Mouse (Mus musculus) midbrain, embryonic 16.5 days (tissue): ENCODE results near the gene Gm9903. TPM values are rescaled to one million over a fixed set of nuclear protein-coding genes. Genes with fewer than 3 reads are reported as not detected.
A peak's percentile ranks its signal among the peaks of the same experiment; 100 is the strongest.

Source experiments
- ATAC-seq: fragments of 200-750 bp; cut with Nextera tagmentation; 2 replicates; pipeline ENCODE4 v1.8.0; 2017; ENCODE audit warnings: moderate TSS enrichment
- H3K27ac ChIP-seq: fragments of 300-500 bp; sonication (generic); 2 replicates; pipeline ENCODE4 v1.5.1; 2014; ENCODE audit warnings: mild to moderate bottlenecking, low read length, mixed read lengths
- H3K27me3 ChIP-seq: fragments of 300-500 bp; sonication (generic); 2 replicates; pipeline ENCODE4 v1.6.1; 2014; ENCODE audit warnings: low read depth, low read length, mixed read lengths; ENCODE audit not compliant: control insufficient read depth, insufficient read depth
- H3K36me3 ChIP-seq: fragments of 300-500 bp; sonication (generic); 2 replicates; pipeline ENCODE4 v1.6.1; 2014; ENCODE audit warnings: mild to moderate bottlenecking, low read length, moderate library complexity, mixed read lengths; ENCODE audit not compliant: control insufficient read depth, insufficient read depth
- H3K4me1 ChIP-seq: fragments of 300-500 bp; sonication (generic); 2 replicates; pipeline ENCODE4 v1.6.1; 2014; ENCODE audit warnings: mild to moderate bottlenecking, low read length, mixed read lengths; ENCODE audit not compliant: control insufficient read depth, insufficient read depth
- H3K4me2 ChIP-seq: fragments of 300-500 bp; sonication (generic); 2 replicates; pipeline ENCODE4 v1.6.1; 2014; ENCODE audit warnings: mild to moderate bottlenecking, low read length, mixed read lengths
- H3K4me3 ChIP-seq: fragments of 300-500 bp; sonication (generic); 2 replicates; pipeline ENCODE4 v1.5.1; 2014; ENCODE audit warnings: low read depth, mild to moderate bottlenecking, low read length, moderate library complexity, mixed read lengths
- H3K9ac ChIP-seq: fragments of 300-500 bp; sonication (generic); 2 replicates; pipeline ENCODE4 v1.6.1; 2014; ENCODE audit warnings: low read depth, low read length, mixed read lengths
- H3K9me3 ChIP-seq: fragments of 300-500 bp; sonication (generic); replicated peaks from 2 replicates; pipeline ENCODE4 v1.6.1; 2014; ENCODE audit warnings: mild to moderate bottlenecking, low read length, mixed read lengths; ENCODE audit not compliant: control insufficient read depth, poor library complexity, severe bottlenecking
- WGBS: fragments of 180-500 bp; shearing (Covaris S2); extraction: QIAGEN DNeasy Blood & Tissue Kit; methylation state at CpG from one replicate; pipeline ENCODE4 v1.1.7; 2014; 5-methylcytosine and 5-hydroxymethylcytosine counted together
- polyA plus RNA-seq: library from polyadenylated mRNA; unstranded; fragments of >200 nt; fragmentation: Nextera tagmentation; extraction: Ambion mirVana; gene quantifications from 2 replicates; pipeline ENCODE4 v1.2.1, GENCODE M21; 2015

The Gm9903 gene
- 0.70 and 0.89 TPM in 2 replicates for polyA plus RNA-seq

GRCm38 (mm10) chr5:33629301-33629987, at the start of gene Gm9903, which contains the start of gene Fam53a:
TSS of gene Gm9903 (plus strand) at chr5:33629925.
TSS of gene Fam53a (minus strand) at chr5:33629635.
- Histone ChIP-seq H3K27ac (peak within 1 kb of the TSS; percentile 88), H3K4me3 (peak within 1 kb of the TSS; percentile 84), H3K9ac (peak within 1 kb of the TSS; percentile 84), H3K27me3 (no peaks in the 10 kb centered on the region), H3K4me2 (peak within 1 kb of the TSS; percentile 94), H3K4me1 (peaks cover 16% of the 10 kb centered on the region), H3K36me3 (no peaks in the 10 kb centered on the region), H3K9me3 (no peaks in the 10 kb centered on the region)
- peak; percentile 96 for ATAC-seq
- WGBS, result under 1% methylated on average over 87 of the region's 99 CpGs

DNA sequence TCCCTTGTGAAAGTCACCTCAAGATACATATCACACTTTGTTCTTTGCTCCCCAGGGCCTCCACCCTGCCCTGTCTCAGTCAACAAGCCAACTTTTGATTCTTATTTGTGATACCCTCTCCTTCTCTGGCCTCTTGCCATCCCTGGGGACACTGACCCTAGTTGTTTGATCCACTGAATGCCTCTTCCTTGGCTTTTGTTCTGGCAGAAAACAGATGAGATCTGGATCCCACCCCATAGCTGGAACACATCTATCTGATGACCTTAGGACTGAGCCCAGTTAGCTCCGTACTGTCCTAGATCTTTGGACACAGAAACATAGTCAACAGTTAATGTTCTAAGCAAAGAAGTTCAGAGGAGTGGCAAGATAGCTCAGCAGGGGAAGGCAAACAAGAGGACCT, 49.4 kb upstream of the Gm9903 start:
- H3K4me1 ChIP-seq, result no peaks in the 10 kb centered on the region
- H3K27ac ChIP-seq, result no peak overlapping the region
- ATAC-seq, result no peak
- no peak overlapping the region for H3K9ac ChIP-seq
- H3K36me3 ChIP-seq, result no peaks in the 10 kb centered on the region
- no peaks in the 10 kb centered on the region for H3K9me3 ChIP-seq
- H3K4me3 ChIP-seq, result no peak overlapping the region
- H3K27me3 ChIP-seq, result no peaks in the 10 kb centered on the region; the same call in 1 of the 2 replicates
- H3K4me2 ChIP-seq, result no peak overlapping the region
- WGBS, result 87% methylated on average over 1 of the region's 1 CpGs

DNA sequence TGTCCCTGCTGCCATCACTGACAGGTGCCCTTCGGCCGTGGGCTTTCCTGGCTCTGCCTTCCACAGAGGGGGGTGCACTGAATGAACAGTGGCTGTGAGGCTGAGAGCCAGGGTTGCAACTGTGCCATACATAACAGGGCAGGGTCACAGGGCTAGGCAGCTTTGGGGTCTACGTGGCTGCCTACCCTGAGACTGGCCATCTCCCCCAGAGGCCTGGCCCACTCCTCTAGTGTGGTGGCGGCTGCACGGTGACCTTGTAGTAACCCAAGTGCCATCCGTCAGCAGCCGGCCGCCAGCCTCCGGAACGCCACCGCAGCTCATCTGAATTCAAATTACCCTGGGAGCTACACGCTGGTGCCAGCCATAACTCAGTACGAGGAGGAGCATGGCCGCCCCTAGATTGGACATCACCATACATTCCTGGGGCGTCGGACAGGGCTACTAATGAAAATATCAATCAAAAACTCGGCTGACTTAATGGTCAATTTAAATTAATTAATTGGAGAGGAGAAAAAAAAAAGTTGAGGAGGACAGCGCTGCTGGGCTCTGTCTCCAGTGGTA, 42.1 kb upstream of the Gm9903 start:
- Histone ChIP-seq H3K4me2 (no peak overlapping the region), H3K36me3 (no peaks in the 10 kb centered on the region), H3K27ac (no peak overlapping the region), H3K9me3 (no peaks in the 10 kb centered on the region), H3K4me3 (no peak overlapping the region), H3K4me1 (no peaks in the 10 kb centered on the region), H3K9ac (no peak overlapping the region), H3K27me3 (no peaks in the 10 kb centered on the region)
- ATAC-seq, result no peak
- 78% methylated on average over 18 of the region's 18 CpGs for WGBS

DNA sequence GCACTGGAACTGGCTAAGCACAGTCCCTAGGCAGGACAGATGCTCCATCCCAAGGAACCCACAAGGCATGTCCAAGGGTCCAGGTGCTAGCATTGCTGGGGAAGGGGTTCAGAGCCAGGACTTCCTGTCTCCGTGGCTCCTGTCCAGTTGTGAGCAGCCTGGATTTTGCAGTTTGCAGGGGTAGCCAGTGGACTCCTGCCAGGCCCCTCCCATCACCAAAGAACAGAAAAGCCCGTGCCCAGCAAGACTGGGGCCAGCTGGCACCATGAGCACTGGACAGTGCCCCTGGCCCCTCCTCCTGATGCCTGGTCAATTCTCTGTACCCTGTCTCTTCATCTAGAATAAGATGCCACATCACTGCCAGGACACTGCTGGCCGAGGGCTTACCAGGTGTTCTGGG, 41.7 kb upstream of the Gm9903 start:
- Histone ChIP-seq H3K4me1 (no peaks in the 10 kb centered on the region), H3K4me2 (no peak overlapping the region), H3K4me3 (no peak overlapping the region), H3K27me3 (no peaks in the 10 kb centered on the region), H3K27ac (no peak overlapping the region), H3K9me3 (no peaks in the 10 kb centered on the region), H3K36me3 (no peaks in the 10 kb centered on the region), H3K9ac (no peak overlapping the region)
- WGBS, result 83% methylated on average over 3 of the region's 3 CpGs
- no peak for ATAC-seq

- H3K9me3 ChIP-seq, result no peaks in the 10 kb centered on the region
- H3K4me1 ChIP-seq, result no peaks in the 10 kb centered on the region
- H3K36me3 ChIP-seq, result no peaks in the 10 kb centered on the region
- no peak overlapping the region for H3K9ac ChIP-seq
- no peaks in the 10 kb centered on the region for H3K27me3 ChIP-seq
- no peak overlapping the region for H3K4me2 ChIP-seq
- H3K4me3 ChIP-seq, result no peak overlapping the region
- peak; percentile 66 for ATAC-seq
- WGBS, result 69% methylated on average over 5 of the region's 5 CpGs
- H3K27ac ChIP-seq, result no peak overlapping the region
These were observed 40.4 kb upstream of the Gm9903 start for GRCm38 (mm10) chr5:33589221-33589888.

GRCm38 (mm10) chr5:33593620-33594019, 36.1 kb upstream of the Gm9903 start:
- WGBS, result 41% methylated on average over 2 of the region's 2 CpGs
- Histone ChIP-seq H3K4me3 (no peak overlapping the region), H3K4me2 (no peak overlapping the region), H3K9me3 (no peaks in the 10 kb centered on the region), H3K4me1 (no peaks in the 10 kb centered on the region), H3K36me3 (no peaks in the 10 kb centered on the region), H3K9ac (no peak overlapping the region), H3K27me3 (no peaks in the 10 kb centered on the region), H3K27ac (no peak overlapping the region)
- ATAC-seq, result no peak

- no peaks in the 10 kb centered on the region for H3K27me3 ChIP-seq
- no peak overlapping the region for H3K4me2 ChIP-seq
- H3K36me3 ChIP-seq, result peaks cover 4% of the 10 kb centered on the region; the same call in 1 of the 2 replicates
- no peak for ATAC-seq
- H3K4me1 ChIP-seq, result no peaks in the 10 kb centered on the region
- H3K9ac ChIP-seq, result no peak overlapping the region
- H3K9me3 ChIP-seq, result no peaks in the 10 kb centered on the region
- H3K4me3 ChIP-seq, result no peak overlapping the region
- H3K27ac ChIP-seq, result no peak overlapping the region
- 92% methylated on average over 5 of the region's 5 CpGs for WGBS
These were observed 24.4 kb upstream of the Gm9903 start for GRCm38 (mm10) chr5:33605314-33605713.

DNA sequence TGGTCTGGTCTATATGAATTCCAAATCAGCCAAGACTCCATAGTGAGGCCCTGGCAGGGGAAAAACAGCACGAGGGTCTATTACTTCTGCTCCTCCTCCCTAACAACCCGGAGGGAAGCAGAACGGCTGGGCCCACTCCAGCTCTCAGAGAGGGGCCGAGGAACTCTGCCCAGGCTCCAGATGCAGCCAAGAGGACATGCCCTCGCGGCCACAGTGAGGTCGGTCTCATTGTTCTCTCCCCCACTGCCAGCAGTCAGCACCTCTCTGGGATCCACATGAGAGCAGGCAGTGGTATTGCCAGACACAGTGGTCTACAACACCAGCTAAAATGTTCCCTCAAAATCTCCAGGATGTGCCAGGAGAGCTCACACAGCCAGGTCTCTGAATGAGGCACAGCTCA, 23.1 kb upstream of the Gm9903 start:
- Histone ChIP-seq H3K4me3 (no peak overlapping the region), H3K27me3 (no peaks in the 10 kb centered on the region), H3K36me3 (peaks cover 4% of the 10 kb centered on the region; the same call in 1 of the 2 replicates), H3K4me1 (no peaks in the 10 kb centered on the region), H3K4me2 (no peak overlapping the region), H3K9me3 (no peaks in the 10 kb centered on the region), H3K9ac (no peak overlapping the region), H3K27ac (no peak overlapping the region)
- WGBS, result 84% methylated on average over 7 of the region's 7 CpGs
- no peak for ATAC-seq

DNA sequence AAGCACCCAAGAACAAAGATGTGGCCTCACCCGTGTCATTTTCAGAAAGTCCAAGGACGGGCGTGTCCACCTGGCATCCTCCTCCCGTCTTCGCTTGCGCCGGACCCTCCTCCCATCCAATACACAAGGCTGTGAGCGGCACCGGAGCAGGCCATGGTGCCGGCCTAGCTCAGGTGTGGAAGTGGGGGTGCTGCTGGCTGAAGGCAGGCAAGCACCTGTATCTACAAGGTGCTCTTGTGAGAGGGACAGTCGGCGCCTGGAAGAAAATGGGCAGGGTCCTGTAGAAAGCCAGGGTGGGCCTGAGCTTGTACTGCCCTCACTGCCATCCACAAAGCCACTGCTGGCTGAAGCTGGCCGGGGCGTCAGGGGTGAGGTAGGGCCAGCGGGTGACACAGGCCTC, 22.3 kb upstream of the Gm9903 start:
- peaks cover 4% of the 10 kb centered on the region; the same call in 1 of the 2 replicates for H3K36me3 ChIP-seq
- H3K27ac ChIP-seq, result no peak overlapping the region
- ATAC-seq, result no peak
- no peak overlapping the region for H3K4me2 ChIP-seq
- 96% methylated on average over 15 of the region's 15 CpGs for WGBS
- H3K27me3 ChIP-seq, result no peaks in the 10 kb centered on the region
- H3K9me3 ChIP-seq, result no peaks in the 10 kb centered on the region
- no peak overlapping the region for H3K9ac ChIP-seq
- no peaks in the 10 kb centered on the region for H3K4me1 ChIP-seq
- no peak overlapping the region for H3K4me3 ChIP-seq
